Mouse (Mus musculus) retina, adult 2 months (tissue): ENCODE measurements around the gene Cel.

Source experiments
- DNase-seq: peaks from one replicate; pipeline ENCODE4 v3.0.0-alpha.2; 2012; ENCODE audit warnings: low read depth, low spot score

The Cel gene

DNA sequence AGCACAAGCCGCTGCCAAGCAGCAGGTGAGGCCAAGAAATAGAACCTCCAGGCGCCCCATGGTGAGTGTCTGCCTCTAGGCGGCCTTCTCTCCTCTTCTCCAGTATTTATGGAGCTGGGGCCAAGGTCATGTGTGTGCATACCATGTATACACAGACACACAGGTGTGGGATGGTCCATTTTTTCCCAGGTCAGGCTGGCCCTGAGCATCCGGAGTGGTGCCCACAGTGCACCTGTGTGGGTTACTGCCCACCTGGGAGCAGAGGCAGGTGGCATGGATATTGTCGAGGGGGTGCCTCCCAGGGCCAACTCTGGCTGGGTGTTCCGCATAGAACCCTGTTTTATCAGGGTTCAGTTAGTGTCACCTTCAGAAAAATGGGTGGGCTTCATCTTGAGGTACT lies at the start of gene Cel:
Gene Cel, minus strand, starts transcription at position 101 of the 400 bp plus-strand sequence.
- DNase-seq, result no peak

DNA sequence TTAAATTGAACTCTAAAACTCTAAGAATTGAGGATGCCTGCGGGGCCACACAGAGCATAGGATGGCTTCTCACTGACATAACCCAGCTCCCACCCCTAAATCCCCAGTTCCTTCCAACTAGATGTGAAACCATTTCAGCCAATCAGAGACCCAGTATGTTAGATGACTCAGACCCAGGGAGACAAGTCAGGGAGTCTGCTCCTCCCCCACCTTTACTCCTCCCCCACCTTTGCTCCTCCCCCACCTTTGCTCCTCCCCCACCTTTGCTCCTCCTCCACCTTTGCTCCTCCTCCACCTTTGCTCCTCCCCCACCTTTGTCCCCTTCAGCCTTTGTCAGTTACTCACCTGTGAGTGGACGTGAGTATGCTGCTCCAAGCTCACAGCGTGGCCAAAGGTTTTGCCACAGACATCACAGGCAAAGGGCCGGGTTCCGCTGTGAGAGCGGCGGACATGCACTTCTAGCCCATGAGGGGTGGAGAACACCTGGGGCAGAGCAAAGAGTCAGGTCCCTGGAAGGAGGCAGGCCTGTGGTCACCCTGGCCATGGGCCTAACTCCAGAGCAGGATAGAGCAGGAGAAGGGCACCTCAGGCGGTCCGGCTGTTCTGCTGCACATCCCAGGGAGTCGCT lies 49.3 kb upstream of the Cel start:
- no peak for DNase-seq

DNA sequence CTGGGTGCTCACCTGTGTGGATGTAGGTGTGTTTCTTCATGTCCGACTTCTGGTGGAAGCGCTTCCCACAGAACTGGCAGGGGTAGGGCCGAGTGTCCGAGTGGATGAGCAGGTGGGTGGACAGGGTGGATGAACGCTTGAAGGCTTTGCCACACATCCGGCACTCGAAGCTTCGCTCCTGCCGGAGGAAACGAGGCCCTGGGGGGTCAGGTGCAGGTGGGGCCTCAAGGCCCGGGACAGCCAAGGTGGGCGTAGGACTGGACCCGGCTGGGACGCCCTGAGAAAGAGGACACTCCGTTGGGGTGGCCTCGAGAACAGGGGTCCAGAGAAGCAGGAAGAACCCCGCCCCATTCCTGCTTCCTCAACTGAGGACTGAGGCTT lies 48.2 kb upstream of the Cel start:
- no peak for DNase-seq

DNA sequence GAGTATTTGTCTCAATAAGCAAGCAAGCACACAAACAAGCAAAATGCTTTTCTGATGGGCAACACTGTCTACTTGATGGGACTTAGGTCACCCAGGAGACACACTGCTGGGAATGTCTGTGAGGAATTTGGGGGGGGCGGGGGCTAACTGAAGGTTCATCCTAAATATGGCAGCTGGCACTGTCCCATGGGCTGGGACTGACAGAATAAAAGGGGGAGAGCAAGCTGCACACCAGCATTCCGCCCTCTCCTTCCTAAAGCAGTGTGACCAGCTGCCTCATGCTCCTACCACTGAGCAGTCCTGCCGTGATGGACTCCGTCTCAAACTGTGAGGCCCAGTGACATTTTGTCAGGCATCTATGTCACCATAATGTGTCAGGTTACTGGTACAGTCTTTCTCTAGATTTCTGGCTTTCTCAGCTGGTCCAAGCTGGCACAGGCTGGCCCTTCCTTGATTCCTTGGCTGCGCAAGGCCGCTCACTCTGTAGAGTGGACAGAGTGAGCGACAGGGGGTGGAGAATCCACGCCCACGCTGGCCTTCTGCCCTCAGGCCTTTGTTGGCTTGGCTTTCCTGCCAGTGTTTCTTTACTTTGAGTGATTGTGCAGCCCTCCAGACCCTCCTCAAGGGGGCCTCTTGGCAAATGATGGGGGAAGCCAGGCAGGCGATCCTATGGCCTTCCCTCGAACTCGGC lies 47.7 kb upstream of the Cel start:
- no peak for DNase-seq

DNA sequence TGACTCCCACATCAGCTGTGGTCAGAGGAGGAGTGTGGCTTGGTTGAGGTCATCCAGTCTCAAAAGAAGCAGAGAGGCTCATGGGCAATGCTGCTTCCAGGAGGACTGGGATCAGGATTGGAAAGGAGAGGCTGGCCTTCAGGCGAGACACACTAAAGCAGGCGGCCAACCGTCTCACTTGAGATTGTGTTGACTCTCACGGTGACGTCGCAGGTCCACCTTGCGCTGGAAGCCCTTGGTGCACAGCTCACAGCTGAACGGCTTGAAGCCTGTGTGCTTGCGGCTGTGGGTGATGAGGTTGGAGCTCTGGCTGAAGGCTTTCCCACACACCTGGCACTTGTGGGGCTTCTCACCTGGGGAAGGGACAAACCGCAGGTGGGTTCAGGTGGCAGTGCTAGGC lies 46.6 kb upstream of the Cel start:
- no peak for DNase-seq

DNA sequence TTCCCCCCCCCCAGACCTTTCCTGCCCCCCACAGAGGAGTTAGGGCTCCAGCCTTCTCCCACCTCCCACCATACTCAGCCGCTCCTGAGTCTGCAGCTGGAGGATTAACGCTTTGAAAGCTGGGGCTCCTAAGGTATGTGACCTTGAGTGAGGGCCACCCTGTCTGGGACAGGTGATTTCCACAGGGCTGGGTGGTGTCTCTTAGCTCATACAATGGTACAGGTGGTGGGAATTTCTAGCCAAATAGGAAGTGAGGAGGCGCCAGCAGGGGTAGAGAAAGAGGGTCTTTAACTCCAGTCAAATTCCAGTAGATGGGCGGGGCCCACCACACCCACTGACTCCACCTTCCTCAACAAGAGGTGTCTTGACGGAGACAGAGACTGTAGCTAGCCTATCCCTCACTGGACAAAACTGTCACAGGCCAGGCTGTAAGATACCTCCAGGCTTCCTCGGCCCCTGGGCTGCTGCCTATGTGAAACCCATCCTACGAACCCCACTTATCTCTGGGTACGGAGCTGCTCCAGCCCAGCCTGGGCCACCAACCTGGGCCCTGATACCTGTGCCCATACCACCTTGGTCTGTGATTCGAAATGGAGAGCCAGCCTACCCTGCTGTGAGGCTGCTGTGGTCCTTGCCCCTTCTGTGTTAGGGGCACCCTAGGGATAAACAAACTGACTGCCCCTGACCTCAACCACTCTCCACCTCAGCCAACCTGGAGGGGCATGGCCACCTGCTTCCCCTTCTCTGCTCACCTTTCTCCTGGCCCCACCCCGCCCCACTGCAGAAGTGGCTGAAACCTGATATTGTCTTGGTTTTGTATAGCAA lies 44.4 kb upstream of the Cel start:
- DNase-seq, result no peak

DNA sequence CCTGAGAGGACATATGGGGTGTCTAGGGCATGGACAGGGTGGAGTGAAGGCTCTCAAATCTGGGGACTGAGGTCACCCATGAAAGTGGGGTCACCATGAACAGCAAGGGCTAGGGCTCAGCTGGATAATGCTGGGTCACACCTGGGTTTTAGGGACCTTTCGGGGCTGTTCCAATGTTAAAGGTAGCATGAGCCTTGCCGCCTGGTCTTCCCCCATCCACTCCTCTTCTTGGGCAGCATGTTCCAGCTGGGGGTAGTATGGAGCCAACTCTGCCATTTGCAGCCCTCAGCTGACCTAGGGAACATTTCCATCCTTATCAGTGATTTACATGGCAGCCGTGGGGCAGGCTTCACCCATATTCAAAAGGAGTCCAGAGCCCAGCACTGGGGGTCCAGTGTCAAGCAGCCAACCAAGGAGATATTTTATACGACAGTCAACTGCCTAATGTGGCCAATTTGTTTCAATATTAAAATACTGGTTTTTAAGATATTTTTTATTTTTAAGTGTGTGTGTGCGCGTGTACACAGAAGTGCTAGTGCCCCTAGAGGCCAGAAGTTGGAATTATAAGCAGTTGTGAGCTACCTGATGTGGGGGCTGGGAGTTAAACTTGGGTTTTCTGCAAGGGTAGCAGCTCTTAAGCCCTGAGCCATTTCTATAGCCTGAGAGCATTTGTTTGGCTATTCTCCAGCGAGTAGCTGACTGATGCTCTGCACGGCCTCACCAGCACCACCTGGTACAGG lies 43.6 kb upstream of the Cel start:
- no peak for DNase-seq

DNA sequence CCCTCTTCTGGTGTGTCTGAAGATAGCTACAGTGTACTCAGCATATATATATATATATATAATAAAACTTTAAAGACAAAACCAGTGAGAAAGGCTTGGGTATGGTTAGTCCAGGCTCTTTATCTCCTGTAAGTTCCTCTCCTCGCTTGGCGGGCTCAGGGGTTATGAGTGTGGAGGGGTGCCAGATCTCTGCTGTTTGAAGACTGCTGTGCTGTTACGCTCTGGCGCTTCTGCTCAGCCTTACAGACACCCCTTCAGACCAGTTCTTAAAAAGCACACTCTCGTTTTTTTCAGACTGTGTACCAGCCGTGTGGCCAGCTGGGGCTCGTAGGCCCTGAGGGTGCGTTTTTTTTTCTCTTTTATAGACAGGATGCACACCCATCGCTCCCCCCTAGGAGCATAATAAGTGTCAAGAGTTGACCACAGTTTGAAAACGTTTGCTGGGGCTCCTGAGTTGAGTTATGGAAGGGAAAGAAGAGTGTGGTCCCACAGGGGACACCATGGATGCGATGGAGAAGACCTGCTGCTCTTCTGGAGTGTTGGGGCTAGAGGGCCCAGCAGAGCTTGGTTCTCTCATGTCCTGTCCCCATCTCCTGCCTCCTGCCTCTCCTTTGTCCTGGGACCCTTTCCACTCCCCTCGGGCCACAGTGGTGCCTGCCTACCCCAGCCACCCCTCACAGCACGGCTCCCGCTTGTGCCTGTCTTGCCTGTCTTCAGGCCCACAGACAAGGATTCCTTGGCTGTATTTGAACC lies 42.8 kb upstream of the Cel start:
- no peak for DNase-seq

DNA sequence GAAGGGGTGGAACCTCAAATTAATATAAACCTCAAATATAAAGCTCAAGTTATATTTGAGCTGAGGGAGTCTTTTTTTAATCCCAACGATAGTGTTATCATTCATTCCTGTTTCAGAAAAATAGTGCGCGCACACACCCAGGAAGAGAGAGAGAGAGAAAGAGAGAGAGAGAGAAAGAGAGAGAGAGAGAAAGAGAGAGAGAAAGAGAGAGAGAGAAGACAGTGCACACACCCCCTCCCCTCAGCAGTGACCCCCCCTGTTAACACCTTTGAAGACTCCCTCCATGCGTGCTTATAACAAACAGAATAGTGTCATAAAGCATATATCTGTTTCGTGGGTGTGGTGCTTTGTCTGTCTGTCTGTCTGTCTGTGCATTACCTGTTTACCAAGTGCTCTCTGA lies 40.3 kb upstream of the Cel start:
- no peak for DNase-seq

DNA sequence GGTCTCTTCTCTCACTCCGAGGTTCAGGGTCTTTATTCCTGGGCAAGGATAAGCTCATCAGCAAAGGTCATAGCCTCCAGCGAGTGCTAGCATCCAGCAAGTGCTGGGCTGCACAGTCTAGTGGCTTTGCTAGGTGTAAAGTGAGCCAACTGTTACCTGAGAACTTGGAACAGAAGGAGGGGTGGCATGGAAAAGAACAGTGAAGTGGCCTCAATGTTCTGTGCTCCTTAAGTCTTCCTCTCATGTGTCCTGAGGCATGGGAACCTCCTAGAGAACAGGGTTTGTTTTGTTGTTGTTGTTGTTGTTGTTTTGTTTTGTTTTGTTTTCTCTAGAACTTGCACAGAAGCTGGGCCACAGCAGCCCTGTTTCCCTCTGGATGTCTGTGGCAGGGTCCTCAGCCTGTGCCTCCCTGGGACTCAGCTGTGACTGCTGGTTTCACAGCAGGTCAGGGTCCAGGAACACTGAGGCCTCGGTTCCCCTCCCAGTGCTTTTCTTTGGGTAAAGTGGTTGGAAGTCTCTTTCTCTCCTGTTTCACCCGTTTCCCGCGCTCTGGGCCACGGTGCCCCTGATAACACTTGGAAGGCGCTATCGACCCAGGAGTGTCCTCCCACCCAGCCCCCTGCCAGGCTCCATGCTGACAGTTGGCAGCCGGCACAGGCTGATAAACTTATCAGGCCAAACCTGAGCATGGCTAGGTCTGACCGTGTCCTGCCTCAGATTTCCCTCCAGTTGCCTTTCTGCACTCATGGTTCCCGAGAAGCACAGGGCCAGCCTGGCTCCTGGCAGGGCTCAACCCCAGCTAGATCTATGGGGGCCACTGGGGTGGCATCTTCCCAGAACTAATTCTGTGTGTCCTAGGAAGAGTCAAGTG lies 38.8 kb upstream of the Cel start:
- no peak for DNase-seq

DNA sequence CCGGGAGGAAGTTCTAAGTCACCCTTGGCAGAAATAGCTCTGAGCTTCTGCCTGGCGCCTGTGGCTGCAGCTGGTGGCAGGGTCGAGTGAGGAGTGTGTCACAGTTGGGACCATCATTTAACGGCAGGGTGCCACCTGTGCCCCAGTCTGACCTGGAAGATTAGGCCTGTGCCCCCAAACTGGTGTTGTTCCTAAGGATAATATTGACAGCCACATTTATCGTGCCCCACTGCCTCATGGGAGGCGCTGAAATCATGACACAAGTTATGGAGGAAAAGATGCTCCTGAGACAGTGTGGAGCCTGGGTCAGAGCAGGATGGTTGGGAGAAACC lies 36.3 kb upstream of the Cel start:
- no peak for DNase-seq

DNA sequence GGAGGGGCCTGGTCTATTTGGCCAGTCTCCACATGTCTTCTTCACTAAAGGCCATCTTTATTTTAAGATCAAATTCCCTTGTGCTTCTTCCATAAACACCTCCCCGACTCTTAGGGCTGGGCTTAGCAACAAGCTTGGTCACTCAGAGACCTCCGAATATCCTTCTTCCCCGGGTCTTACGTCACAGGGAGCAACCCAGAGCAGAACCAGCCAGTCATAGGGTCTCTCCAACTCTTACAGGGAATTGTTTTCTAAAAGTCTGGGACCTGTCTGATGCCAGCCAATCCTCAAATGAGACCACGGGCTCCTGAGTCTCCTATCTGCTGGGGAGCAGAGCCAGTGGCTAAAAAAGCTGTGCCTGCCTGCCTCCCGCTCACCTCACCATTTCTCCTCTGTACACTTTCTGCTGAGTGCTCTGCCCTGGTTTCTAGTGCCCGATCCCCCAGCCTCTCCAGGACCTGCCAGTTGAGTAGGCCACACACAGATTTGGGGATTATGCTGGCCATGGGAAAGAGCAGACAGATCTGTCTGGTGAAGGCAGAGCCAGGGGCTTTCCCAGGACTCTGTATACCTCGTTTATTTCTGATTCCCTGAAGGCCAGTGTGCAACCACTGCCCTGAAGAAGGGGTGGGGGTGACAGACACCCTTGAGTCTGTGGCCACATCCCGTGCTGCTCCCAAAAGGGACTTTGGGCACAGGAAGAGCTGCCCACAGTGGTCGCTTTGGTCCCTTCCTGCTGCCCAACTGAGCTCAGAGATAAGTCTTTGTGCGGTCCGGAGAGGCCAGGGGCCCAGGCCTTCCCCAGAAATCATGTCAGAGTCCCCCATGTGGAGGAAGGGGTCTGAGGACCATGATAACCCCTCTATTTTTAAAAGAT lies 35.7 kb upstream of the Cel start:
- DNase-seq, result no peak

DNA sequence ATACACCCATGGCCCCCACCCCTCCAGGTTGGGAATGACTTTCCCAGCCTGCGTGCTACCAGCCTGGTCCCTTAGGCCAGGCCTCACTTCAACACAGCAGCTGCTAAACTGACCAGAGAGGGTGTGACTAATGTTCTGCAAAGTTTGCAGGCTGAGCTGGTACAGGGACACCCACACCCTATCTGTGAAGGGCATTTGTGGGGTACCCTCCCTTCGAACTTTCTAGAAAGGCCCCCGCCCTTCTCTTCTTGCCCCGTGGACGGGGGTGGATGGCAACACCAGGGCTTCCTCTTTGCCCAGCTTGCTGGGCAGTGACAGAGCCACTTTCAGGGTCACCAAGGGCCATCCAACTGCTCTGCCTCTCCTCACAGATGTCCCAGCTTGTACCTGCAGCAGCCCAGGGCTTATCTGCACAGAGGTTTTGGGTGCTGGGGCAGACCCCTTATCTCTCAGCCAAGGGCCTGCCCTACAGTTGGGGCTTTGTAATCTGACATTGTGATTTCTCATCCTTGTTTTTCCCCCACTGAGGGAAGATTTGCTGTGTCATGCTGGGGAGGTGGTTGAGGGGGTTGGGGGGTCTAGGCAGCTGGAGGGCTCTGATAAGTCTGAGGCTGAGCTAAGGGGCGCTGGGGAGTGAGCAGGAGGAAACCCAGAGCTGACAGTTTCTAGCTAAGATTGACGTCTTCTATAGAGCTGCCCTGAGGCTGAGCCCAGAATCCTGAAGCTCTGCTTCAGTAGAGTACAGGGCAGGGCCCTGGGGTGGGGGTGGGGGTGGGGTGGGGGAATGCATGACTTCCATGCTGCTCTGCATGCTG lies 34.7 kb upstream of the Cel start:
- no peak for DNase-seq

DNA sequence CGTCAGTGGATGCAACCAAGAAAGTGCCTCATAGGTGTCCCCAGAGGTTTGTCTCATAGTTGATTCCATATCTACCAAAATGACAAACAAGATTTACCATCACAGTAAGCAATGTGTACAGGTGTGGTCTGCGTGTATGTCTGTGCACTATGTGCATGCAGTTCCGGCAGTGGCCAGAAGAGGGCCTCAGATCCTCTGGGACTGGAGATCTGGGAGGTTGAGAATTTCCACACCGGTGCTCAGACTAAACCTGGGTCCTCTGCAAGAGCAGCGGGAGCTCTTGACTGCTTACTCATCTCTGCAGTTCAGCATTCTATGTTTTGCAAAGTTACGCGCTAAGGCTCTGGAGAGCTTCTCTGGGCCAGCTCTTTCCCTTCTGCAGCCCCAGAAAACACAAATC lies 33.8 kb upstream of the Cel start:
- DNase-seq, result no peak

DNA sequence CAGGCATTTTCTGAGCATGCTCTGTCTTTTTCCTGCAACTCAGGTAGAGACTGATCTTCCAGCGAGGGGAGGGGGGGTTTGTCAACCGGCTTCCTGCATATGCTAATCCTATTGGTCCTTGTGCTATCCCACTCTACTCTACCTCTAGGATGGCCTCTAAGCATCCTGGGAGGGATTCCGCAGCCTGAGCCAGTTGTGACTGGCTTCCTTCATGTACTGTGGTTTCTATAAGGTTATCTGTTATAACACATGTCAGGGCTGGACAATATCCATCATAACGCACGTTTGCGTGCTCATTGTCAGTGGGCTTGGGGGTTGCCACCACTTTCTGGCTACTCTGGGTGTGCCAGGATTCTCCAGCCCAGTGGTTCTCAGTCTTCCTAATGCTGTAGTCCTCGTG lies 32.8 kb upstream of the Cel start:
- DNase-seq, result no peak

DNA sequence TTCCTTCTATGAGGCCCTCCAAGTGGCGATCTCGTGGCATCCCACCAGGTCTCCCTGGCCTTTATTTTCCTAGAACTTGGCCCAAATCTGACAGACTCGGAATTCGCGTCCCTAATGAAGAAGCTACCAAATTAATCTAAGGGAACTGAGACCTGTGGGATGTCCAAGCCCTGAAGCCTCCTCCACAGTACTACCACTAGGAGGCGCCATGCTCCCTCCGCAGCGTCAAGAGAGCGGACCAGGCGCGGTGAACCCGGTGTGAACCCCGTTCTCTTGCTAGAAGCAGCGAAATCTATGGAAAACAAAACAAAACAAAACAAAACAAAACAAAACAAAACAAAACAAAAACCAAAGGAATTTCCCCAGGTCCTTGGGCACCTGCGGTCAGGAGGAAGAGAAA lies 29.6 kb upstream of the Cel start:
- DNase-seq, result no peak

DNA sequence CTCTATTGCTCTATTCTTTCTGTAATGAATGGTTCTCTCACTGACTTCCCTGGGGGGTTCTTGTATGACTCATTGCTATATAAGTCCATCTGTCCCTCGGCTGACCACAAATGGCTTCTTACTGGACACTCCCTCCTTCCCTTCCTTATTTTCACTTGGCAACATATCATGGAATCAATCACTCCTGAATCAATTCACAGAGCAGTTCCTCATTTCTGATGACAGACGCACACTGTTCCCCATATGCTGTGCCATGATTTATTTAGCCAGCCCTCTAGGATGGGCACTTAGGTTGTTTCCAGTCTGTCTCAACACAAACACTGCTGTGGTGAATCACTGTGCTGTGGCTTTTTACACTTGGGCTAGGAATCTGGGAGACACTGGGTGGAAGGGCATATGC lies 28.3 kb upstream of the Cel start:
- DNase-seq, result no peak

DNA sequence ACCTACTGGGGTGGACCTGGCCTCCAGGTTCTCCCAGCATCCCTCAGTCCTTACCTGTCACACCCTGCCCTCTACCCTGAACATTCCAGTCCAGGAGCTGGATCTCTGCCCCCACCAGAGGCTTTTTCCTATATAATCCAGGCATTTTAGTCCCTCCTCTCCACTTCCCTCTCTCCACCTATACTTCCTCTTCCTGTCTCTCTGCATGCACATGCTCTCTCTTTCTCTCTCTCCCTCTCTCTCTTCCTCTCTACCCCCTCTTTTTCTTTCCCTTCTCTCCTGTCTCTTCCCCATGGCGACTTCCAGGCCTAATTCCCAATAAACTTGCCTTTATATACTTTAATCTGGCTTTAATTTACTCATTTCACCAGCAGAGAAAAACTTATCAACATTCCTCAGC lies 25.4 kb upstream of the Cel start:
- no peak for DNase-seq

DNA sequence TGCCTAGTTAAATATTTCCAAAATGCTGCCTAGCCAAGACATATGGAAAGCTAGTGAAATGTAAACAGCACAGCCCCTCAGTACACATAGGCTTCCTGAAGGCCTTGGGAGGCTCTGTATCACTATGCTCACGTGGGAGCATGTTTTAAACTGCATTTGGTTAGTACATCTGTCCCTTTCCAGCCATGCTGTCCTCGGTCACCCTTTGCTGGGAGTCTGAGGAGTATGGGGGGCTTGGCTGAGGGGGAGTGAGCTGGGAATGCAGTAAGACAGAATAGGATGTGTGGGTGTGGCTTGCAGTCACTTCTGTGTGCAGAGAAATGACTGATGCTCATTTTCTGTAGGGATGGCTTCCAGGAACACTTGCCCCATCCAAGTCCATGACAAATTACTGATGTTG lies 22.5 kb upstream of the Cel start:
- DNase-seq, result no peak
